Mouse (Mus musculus) MEL (cell line): ENCODE measurements at regions not wholly inside any gene's neighbourhood (a gene's known extent, or its start where the extent isn't known, plus 50 kb on each side); places are given as distances from the start of the nearest gene placed in this dataset.

Experiments used
- DNase-seq: peaks from one replicate; pipeline ENCODE4 v3.0.0; 2011; ENCODE audit warnings: low read depth, low spot score
- H3K27ac ChIP-seq: 2 replicates; pipeline ENCODE4 v1.5.1; 2012; ENCODE audit warnings: low read depth, mild to moderate bottlenecking, control low read depth, low read length, moderate library complexity; ENCODE audit not compliant: control insufficient read depth
- H3K27me3 ChIP-seq, 2 experiments: fragments of 150-350 bp in 1 of 2; sonication (generic) in 1 of 2; 2 replicates each; pipeline ENCODE4 v1.6.1; 2012; ENCODE audit warnings: low read length in 2 of 2, mild to moderate bottlenecking in 2 of 2, improper control_type of control experiment in 1 of 2, moderate library complexity in 1 of 2; ENCODE audit not compliant: insufficient read depth in 2 of 2, control insufficient read depth in 1 of 2
- H3K36me3 ChIP-seq, 2 experiments: 2 replicates each; pipeline ENCODE4 v1.6.1; 2012 to 2014; ENCODE audit warnings: low read length in 2 of 2, improper control_type of control experiment in 1 of 2, inconsistent platforms in 1 of 2, mild to moderate bottlenecking in 1 of 2; ENCODE audit not compliant: insufficient read depth in 2 of 2, control insufficient read depth in 1 of 2
- H3K4me1 ChIP-seq, 2 experiments: fragments of 150-350 bp in 1 of 2; sonication (generic) in 1 of 2; 2 replicates each; pipeline ENCODE4 v1.6.1; 2012; ENCODE audit warnings: low read length in 2 of 2, improper control_type of control experiment in 1 of 2, mild to moderate bottlenecking in 1 of 2; ENCODE audit not compliant: insufficient read depth in 2 of 2, control insufficient read depth in 1 of 2
- H3K4me3 ChIP-seq, 2 experiments: fragments of 150-350 bp in 1 of 2; sonication (generic) in 1 of 2; 2 replicates each; pipeline ENCODE4 v1.5.1; 2012; ENCODE audit warnings: low read depth in 2 of 2, low read length in 2 of 2, mild to moderate bottlenecking in 2 of 2, moderate library complexity in 2 of 2, control low read depth in 1 of 2, improper control_type of control experiment in 1 of 2; ENCODE audit not compliant: control insufficient read depth in 1 of 2, insufficient read depth in 1 of 2
- H3K79me2 ChIP-seq: 2 replicates; pipeline ENCODE4 v1.6.1; 2012; ENCODE audit warnings: mild to moderate bottlenecking, low read length, moderate library complexity; ENCODE audit not compliant: control insufficient read depth, poor library complexity, insufficient read depth
- H3K9ac ChIP-seq: 2 replicates; pipeline ENCODE4 v1.6.1; 2012; ENCODE audit warnings: low read depth, mild to moderate bottlenecking, control low read depth, low read length, moderate library complexity; ENCODE audit not compliant: control insufficient read depth, poor library complexity, severe bottlenecking
- H3K9me3 ChIP-seq: fragments of 150-350 bp; sonication (generic); replicated peaks from 2 replicates; pipeline ENCODE4 v1.6.1; 2012; ENCODE audit warnings: mild to moderate bottlenecking, low read length, improper control_type of control experiment, moderate library complexity; ENCODE audit not compliant: insufficient read depth
- CHD2 ChIP-seq: IDR thresholded peaks from 2 replicates; pipeline ENCODE4 v1.6.1; 2011; ENCODE audit warnings: low read length, improper control_type of control experiment
- ETS1 ChIP-seq: IDR thresholded peaks from 2 replicates; pipeline ENCODE4 v1.6.1; 2012; ENCODE audit warnings: low read depth, mild to moderate bottlenecking, inconsistent platforms, low read length, improper control_type of control experiment, moderate library complexity
- HCFC1 ChIP-seq: IDR thresholded peaks from 2 replicates; pipeline ENCODE4 v1.6.1; 2012; ENCODE audit warnings: low read depth, mild to moderate bottlenecking, inconsistent platforms, low read length, improper control_type of control experiment, moderate library complexity
- SIN3A ChIP-seq: IDR thresholded peaks from 2 replicates; pipeline ENCODE4 v1.6.1; 2012; ENCODE audit warnings: low read length, improper control_type of control experiment, inconsistent platforms

DNA sequence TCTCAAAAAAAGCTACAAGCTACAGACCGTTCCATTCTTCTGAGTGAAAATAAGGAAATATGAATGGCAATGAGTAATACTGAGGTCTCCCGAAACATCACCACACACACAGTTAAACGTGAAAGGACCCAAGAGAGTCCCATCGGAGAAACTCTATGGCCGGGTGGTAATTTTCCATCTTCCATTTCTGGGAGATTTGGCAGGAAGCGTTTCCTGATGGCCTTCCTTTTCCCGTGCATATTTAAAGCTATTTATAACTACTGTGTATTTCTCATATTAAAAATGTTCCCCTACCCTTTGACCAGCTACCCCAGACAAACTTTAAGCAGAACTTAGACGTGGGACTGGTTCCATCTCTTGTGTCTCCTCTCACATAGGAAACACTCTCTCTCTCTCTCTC is 50.7 kb upstream of the Zdhhc17 start:
- H3K4me3 ChIP-seq = no peak overlapping the region

More for the DNA sequence above, 50.7 kb upstream of the Zdhhc17 start:
- no peaks in the 10 kb centered on the region for H3K27me3 ChIP-seq
- no peaks in the 10 kb centered on the region for H3K9me3 ChIP-seq
- H3K27ac ChIP-seq = no peak overlapping the region
- no peak overlapping the region for H3K9ac ChIP-seq
- H3K4me1 ChIP-seq = no peaks in the 10 kb centered on the region; a peak in 1 of 4 replicates
- H3K36me3 ChIP-seq = peaks cover 0 to 2% of the 10 kb centered on the region in 2 experiments; a peak in 2 of 4 replicates
- no peak for TF ChIP-seq SIN3A
- TF ChIP-seq ETS1 = no peak
- no peak for TF ChIP-seq CHD2
- no peak for TF ChIP-seq HCFC1
- no peak for DNase-seq
- H3K79me2 ChIP-seq = no peaks in the 10 kb centered on the region
